Mouse (Mus musculus) heart, embryonic 15.5 days (tissue): Measurements from ENCODE around the gene Wipi1. TPM values are rescaled to one million over a fixed set of nuclear protein-coding genes. Genes with fewer than 3 reads are reported as not detected.
A peak's percentile ranks its signal among the peaks of the same experiment; 100 is the strongest.

Experiments
- ATAC-seq: fragments of 200-750 bp; cut with Nextera tagmentation; replicated peaks from 2 replicates; pipeline ENCODE4 v1.8.0; 2017; ENCODE audit warnings: low read depth, moderate TSS enrichment; ENCODE audit not compliant: insufficient number of reproducible peaks, insufficient read depth, low FRiP score
- H3K27ac ChIP-seq: fragments of 300-500 bp; sonication (generic); 2 replicates; pipeline ENCODE4 v1.5.1; 2015; ENCODE audit warnings: mild to moderate bottlenecking, inconsistent platforms
- H3K27me3 ChIP-seq: fragments of 300-500 bp; sonication (generic); 2 replicates; pipeline ENCODE4 v1.6.1; 2015; ENCODE audit warnings: inconsistent platforms
- H3K36me3 ChIP-seq: fragments of 300-500 bp; sonication (generic); 2 replicates; pipeline ENCODE4 v1.6.1; 2015; ENCODE audit warnings: mild to moderate bottlenecking, inconsistent platforms
- H3K4me1 ChIP-seq: fragments of 300-500 bp; sonication (generic); replicated peaks from 2 replicates; pipeline ENCODE4 v1.6.1; 2015; ENCODE audit warnings: inconsistent platforms
- H3K4me2 ChIP-seq: fragments of 300-500 bp; sonication (generic); 2 replicates; pipeline ENCODE4 v1.6.1; 2015; ENCODE audit warnings: inconsistent platforms, mild to moderate bottlenecking, moderate library complexity
- H3K4me3 ChIP-seq: fragments of 300-500 bp; sonication (generic); 2 replicates; pipeline ENCODE4 v1.5.1; 2015; ENCODE audit warnings: mild to moderate bottlenecking, inconsistent platforms
- H3K9ac ChIP-seq: fragments of 300-500 bp; sonication (generic); 2 replicates; pipeline ENCODE4 v1.6.1; 2015; ENCODE audit warnings: mild to moderate bottlenecking, inconsistent platforms
- H3K9me3 ChIP-seq: fragments of 300-500 bp; sonication (generic); replicated peaks from 2 replicates; pipeline ENCODE4 v1.6.1; 2016; ENCODE audit warnings: inconsistent platforms
- WGBS: fragments of 180-500 bp; shearing (Covaris S2); methylation state at CpG from one replicate; pipeline ENCODE4 v1.1.7; 2015; ENCODE audit warnings: mixed read lengths; 5-methylcytosine and 5-hydroxymethylcytosine counted together
- polyA plus RNA-seq: library from polyadenylated mRNA; unstranded; fragments of >200 nt; fragmentation: Nextera tagmentation; extraction: Ambion mirVana; gene quantifications from 2 replicates; pipeline ENCODE4 v1.2.1, GENCODE M21; 2015

Gene Wipi1
- polyA plus RNA-seq, 1 experiment from 2014 or later, result 50.9 TPM

GRCm38 (mm10) chr11:109553921-109554320 lies 57.8 kb downstream of the Wipi1 start:
- Histone ChIP-seq H3K27ac (peak overlapping the region; percentile 42; the same call in 1 of the 2 replicates), H3K27me3 (no peaks in the 10 kb centered on the region), H3K9ac (no peak overlapping the region), H3K36me3 (no peaks in the 10 kb centered on the region), H3K9me3 (no peaks in the 10 kb centered on the region), H3K4me3 (no peak overlapping the region), H3K4me2 (no peak overlapping the region), H3K4me1 (peaks cover 19% of the 10 kb centered on the region)
- no peak for ATAC-seq
- WGBS, result 69% methylated on average over 4 of the region's 4 CpGs

- WGBS, result 51% methylated on average over 5 of the region's 5 CpGs
- no peak for ATAC-seq
- peaks cover 21% of the 10 kb centered on the region for H3K4me1 ChIP-seq
- H3K36me3 ChIP-seq, result no peaks in the 10 kb centered on the region
- H3K27ac ChIP-seq, result no peak overlapping the region
- H3K4me2 ChIP-seq, result no peak overlapping the region
- H3K9me3 ChIP-seq, result no peaks in the 10 kb centered on the region
- no peak overlapping the region for H3K9ac ChIP-seq
- no peak overlapping the region for H3K4me3 ChIP-seq
- no peaks in the 10 kb centered on the region for H3K27me3 ChIP-seq
These were observed 62.0 kb downstream of the Wipi1 start for GRCm38 (mm10) chr11:109549599-109550290.

- WGBS, result 100% methylated on average over 1 of the region's 1 CpGs
- Histone ChIP-seq H3K4me3 (no peak overlapping the region), H3K4me2 (no peak overlapping the region), H3K4me1 (peaks cover 25% of the 10 kb centered on the region), H3K9ac (no peak overlapping the region), H3K9me3 (no peaks in the 10 kb centered on the region), H3K27ac (no peak overlapping the region), H3K27me3 (no peaks in the 10 kb centered on the region), H3K36me3 (no peaks in the 10 kb centered on the region)
- ATAC-seq, result no peak
These were observed 64.1 kb downstream of the Wipi1 start for GRCm38 (mm10) chr11:109547652-109548051.

- H3K4me1 ChIP-seq, result peaks cover 25% of the 10 kb centered on the region
- H3K27me3 ChIP-seq, result no peaks in the 10 kb centered on the region
- H3K27ac ChIP-seq, result no peak overlapping the region
- H3K9me3 ChIP-seq, result no peaks in the 10 kb centered on the region
- H3K4me3 ChIP-seq, result no peak overlapping the region
- no peak for ATAC-seq
- H3K36me3 ChIP-seq, result no peaks in the 10 kb centered on the region
- WGBS, result 50% methylated on average over 16 of the region's 16 CpGs
- H3K9ac ChIP-seq, result no peak overlapping the region
- no peak overlapping the region for H3K4me2 ChIP-seq
These were observed 65.3 kb downstream of the Wipi1 start for GRCm38 (mm10) chr11:109546305-109547001.

GRCm38 (mm10) chr11:109545700-109546143 lies 66.0 kb downstream of the Wipi1 start:
- Histone ChIP-seq H3K4me3 (no peak overlapping the region), H3K9me3 (no peaks in the 10 kb centered on the region), H3K36me3 (no peaks in the 10 kb centered on the region), H3K9ac (no peak overlapping the region), H3K27me3 (no peaks in the 10 kb centered on the region), H3K4me1 (peaks cover 25% of the 10 kb centered on the region), H3K27ac (0 out of 2 replicates have a peak overlapping the region, but pooled peaks have one; percentile 14), H3K4me2 (peak overlapping the region; percentile 29; the same call in 1 of the 2 replicates)
- 40% methylated on average over 12 of the region's 12 CpGs for WGBS
- no peak for ATAC-seq

- Histone ChIP-seq H3K4me1 (peaks cover 25% of the 10 kb centered on the region), H3K27me3 (no peaks in the 10 kb centered on the region), H3K4me2 (peak overlapping the region; percentile 29; the same call in 1 of the 2 replicates), H3K4me3 (no peak overlapping the region), H3K9ac (no peak overlapping the region), H3K27ac (0 out of 2 replicates have a peak overlapping the region, but pooled peaks have one; percentile 8), H3K9me3 (no peaks in the 10 kb centered on the region), H3K36me3 (no peaks in the 10 kb centered on the region)
- ATAC-seq, result peak; percentile 53
- 20% methylated on average over 7 of the region's 7 CpGs for WGBS
These were observed 66.5 kb downstream of the Wipi1 start for GRCm38 (mm10) chr11:109545265-109545664.

GRCm38 (mm10) chr11:109544432-109544831 lies 67.3 kb downstream of the Wipi1 start:
- H3K4me1 ChIP-seq, result peaks cover 25% of the 10 kb centered on the region
- ATAC-seq, result no peak
- no peak overlapping the region for H3K4me3 ChIP-seq
- no peak overlapping the region for H3K27ac ChIP-seq
- H3K27me3 ChIP-seq, result no peaks in the 10 kb centered on the region
- WGBS, result 57% methylated on average over 7 of the region's 7 CpGs
- no peaks in the 10 kb centered on the region for H3K36me3 ChIP-seq
- no peak overlapping the region for H3K4me2 ChIP-seq
- H3K9ac ChIP-seq, result no peak overlapping the region
- no peaks in the 10 kb centered on the region for H3K9me3 ChIP-seq

- H3K36me3 ChIP-seq, result no peaks in the 10 kb centered on the region
- H3K4me1 ChIP-seq, result peaks cover 30% of the 10 kb centered on the region
- no peak for ATAC-seq
These were observed 68.3 kb downstream of the Wipi1 start for GRCm38 (mm10) chr11:109543466-109543865.

GRCm38 (mm10) chr11:109539290-109539689 lies 72.5 kb downstream of the Wipi1 start:
- Histone ChIP-seq H3K36me3 (no peaks in the 10 kb centered on the region), H3K27ac (no peak overlapping the region), H3K4me1 (peaks cover 8% of the 10 kb centered on the region; the same call in 1 of the 2 replicates), H3K27me3 (no peaks in the 10 kb centered on the region), H3K9ac (no peak overlapping the region), H3K9me3 (no peaks in the 10 kb centered on the region), H3K4me3 (no peak overlapping the region), H3K4me2 (no peak overlapping the region)
- WGBS, result 58% methylated on average over 6 of the region's 6 CpGs
- no peak for ATAC-seq

More at GRCm38 (mm10) chr11:109543466-109543865, 68.3 kb downstream of the Wipi1 start:
- H3K9ac ChIP-seq, result no peak overlapping the region
- H3K4me2 ChIP-seq, result no peak overlapping the region
- no peaks in the 10 kb centered on the region for H3K9me3 ChIP-seq
- no peak overlapping the region for H3K4me3 ChIP-seq
- no peaks in the 10 kb centered on the region for H3K27me3 ChIP-seq
- WGBS, result 63% methylated on average over 9 of the region's 9 CpGs
- H3K27ac ChIP-seq, result no peak overlapping the region

GRCm38 (mm10) chr11:109536939-109537338 lies 74.8 kb downstream of the Wipi1 start:
- no peaks in the 10 kb centered on the region for H3K9me3 ChIP-seq
- H3K4me2 ChIP-seq, result no peak overlapping the region
- H3K27me3 ChIP-seq, result no peaks in the 10 kb centered on the region
- no peak for ATAC-seq
- peaks cover 8% of the 10 kb centered on the region; the same call in 1 of the 2 replicates for H3K4me1 ChIP-seq
- no peak overlapping the region for H3K9ac ChIP-seq
- H3K4me3 ChIP-seq, result no peak overlapping the region
- 75% methylated on average over 5 of the region's 5 CpGs for WGBS
- no peak overlapping the region for H3K27ac ChIP-seq
- H3K36me3 ChIP-seq, result no peaks in the 10 kb centered on the region

- 89% methylated on average over 6 of the region's 6 CpGs for WGBS
- H3K9ac ChIP-seq, result no peak overlapping the region
- H3K27me3 ChIP-seq, result no peaks in the 10 kb centered on the region
- H3K4me3 ChIP-seq, result no peak overlapping the region
- H3K27ac ChIP-seq, result no peak overlapping the region
- H3K9me3 ChIP-seq, result no peaks in the 10 kb centered on the region
- no peak for ATAC-seq
- H3K4me2 ChIP-seq, result no peak overlapping the region
- no peaks in the 10 kb centered on the region for H3K36me3 ChIP-seq
- peaks cover 8% of the 10 kb centered on the region; the same call in 1 of the 2 replicates for H3K4me1 ChIP-seq
These were observed 75.8 kb downstream of the Wipi1 start for GRCm38 (mm10) chr11:109535966-109536365.
